Comparison of ENCODE assay signal across 8 mouse cellular contexts in genomic region chr19:42089103-42089747, GRCm38 (mm10). TPM values are rescaled to one million over a fixed set of nuclear protein-coding genes. Genes with fewer than 3 reads are reported as not detected.
DNase-seq lines count a peak whose midpoint lies in the region; ATAC-seq and TF ChIP-seq lines count a peak whose summit lies in the region.

No protein-coding gene starts in this region.

- intact Hi-C loops in heart, postnatal 36 days (cut with DNase I), result loop anchor here (5.0 kb wide), 1 partner anchor 112 kb away; no protein-coding TSS in a partner anchor

- H3K27me3 ChIP-seq in E14TG2a.4 (ENCODE audit: insufficient read depth, low read length), result no peaks in the 10 kb centered on the region
- no peaks in the 10 kb centered on the region for H3K27me3 ChIP-seq in forebrain, embryonic 16.5 days (replicated peaks; ENCODE audit: control insufficient read depth, insufficient read depth, low read length)
- H3K27me3 ChIP-seq in lung, embryonic 14.5 days (ENCODE audit: insufficient read depth, low read length), result no peaks in the 10 kb centered on the region
- H3K27me3 ChIP-seq in neural tube, embryonic 15.5 days (replicated peaks), result no peaks in the 10 kb centered on the region
- peaks cover 6% of the 10 kb centered on the region; the same call in 1 of the 2 replicates for H3K27me3 ChIP-seq in thymus, adult 2 months (ENCODE audit: control insufficient read depth, insufficient read depth, low read length)

- TF ChIP-seq POLR2A in thymus, adult 2 months (IDR thresholded peaks at IDR 0.05; ENCODE audit: control insufficient read depth, extremely low read depth, insufficient read depth, low read length, poor library complexity), result no peak

- H3K4me2 ChIP-seq in forebrain, embryonic 16.5 days (ENCODE audit: low read length), result peak overlapping the region; percentile 93
- H3K4me2 ChIP-seq in lung, embryonic 14.5 days, result peak overlapping the region; percentile 71
- H3K4me2 ChIP-seq in neural tube, embryonic 15.5 days, result peak overlapping the region; percentile 85

- H3K9ac ChIP-seq in forebrain, embryonic 16.5 days (replicated peaks; ENCODE audit: low read depth, low read length), result peak overlapping the region; percentile 53; the same call in 1 of the 2 replicates
- no peak overlapping the region; the same call in 1 of the 2 replicates for H3K9ac ChIP-seq in lung, embryonic 14.5 days
- peak overlapping the region; percentile 47 for H3K9ac ChIP-seq in neural tube, embryonic 15.5 days (replicated peaks)

- peaks cover 59% of the 10 kb centered on the region for H3K4me1 ChIP-seq in E14TG2a.4 (replicated peaks; ENCODE audit: low read depth, low read length)
- H3K4me1 ChIP-seq in forebrain, embryonic 16.5 days (replicated peaks; ENCODE audit: control insufficient read depth, insufficient read depth, low read length), result peaks cover 31% of the 10 kb centered on the region
- H3K4me1 ChIP-seq in lung, embryonic 14.5 days (ENCODE audit: insufficient read depth), result peaks cover 3% of the 10 kb centered on the region
- H3K4me1 ChIP-seq in neural tube, embryonic 15.5 days, result peaks cover 45% of the 10 kb centered on the region
- peaks cover 9% of the 10 kb centered on the region for H3K4me1 ChIP-seq in thymus, adult 2 months (replicated peaks; ENCODE audit: control insufficient read depth, insufficient read depth, low read length)

- no peak for TF ChIP-seq CTCF in E14TG2a.4 (conservative IDR thresholded peaks at IDR 0.05; ENCODE audit: low read length)
- TF ChIP-seq CTCF in layer of hippocampus, adult 2 months (conservative IDR thresholded peaks at IDR 0.05), result no peak
- no peak; the same call in 1 of the 2 replicates for TF ChIP-seq CTCF in lung, embryonic 14.5 days (IDR thresholded peaks at IDR 0.05; ENCODE audit: low read depth)
- TF ChIP-seq CTCF in thymus, adult 2 months (IDR thresholded peaks at IDR 0.05; ENCODE audit: borderline replicate concordance, control insufficient read depth, extremely low read depth, insufficient read depth, low read length, poor library complexity), result no peak

- H3K4me3 ChIP-seq in E14TG2a.4 (replicated peaks; ENCODE audit: low read length), result peak overlapping the region; percentile 93
- H3K4me3 ChIP-seq in forebrain, embryonic 16.5 days (replicated peaks; ENCODE audit: low read length), result peak overlapping the region; percentile 83; the same call in 1 of the 2 replicates
- H3K4me3 ChIP-seq in layer of hippocampus, adult 2 months, result peak overlapping the region; percentile 74
- H3K4me3 ChIP-seq in lung, embryonic 14.5 days (ENCODE audit: low read depth, low read length), result peak overlapping the region; percentile 92
- peak overlapping the region; percentile 99 for H3K4me3 ChIP-seq in neural tube, embryonic 15.5 days (replicated peaks)
- H3K4me3 ChIP-seq in thymus, adult 2 months (ENCODE audit: control insufficient read depth, insufficient read depth, low read length), result no peak overlapping the region

- no peaks in the 10 kb centered on the region for H3K9me3 ChIP-seq in E14TG2a.4 (ENCODE audit: low read length)
- no peaks in the 10 kb centered on the region for H3K9me3 ChIP-seq in forebrain, embryonic 16.5 days (ENCODE audit: control insufficient read depth, low read length)
- H3K9me3 ChIP-seq in lung, embryonic 14.5 days (ENCODE audit: low read depth, low read length), result no peaks in the 10 kb centered on the region
- H3K9me3 ChIP-seq in neural tube, embryonic 15.5 days (replicated peaks), result no peaks in the 10 kb centered on the region

- peak; percentile 39 for DNase-seq in c-Kit-positive CD71-positive TER-119-positive erythroid progenitor cells, embryonic 14.5 days (ENCODE audit: low spot score)
- DNase-seq in heart, postnatal 36 days, result peak; percentile 62
- peak; percentile 31 to 48 for DNase-seq in layer of hippocampus, adult 2 months (ENCODE audit: low spot score in 2 of 2)
- peak; percentile 73 for DNase-seq in lung, embryonic 14.5 days
- peak; percentile 77 for DNase-seq in thymus, adult 2 months

- WGBS in forebrain, embryonic 16.5 days, result 27% methylated on average over 14 of the region's 14 CpGs
- 19% methylated on average over 14 of the region's 14 CpGs for WGBS in lung, embryonic 14.5 days
- WGBS in neural tube, embryonic 15.5 days, result 21% methylated on average over 14 of the region's 14 CpGs
- 11% methylated on average over 14 of the region's 14 CpGs for WGBS in thymus, adult 2 months

- peaks cover 17% of the 10 kb centered on the region for H3K36me3 ChIP-seq in E14TG2a.4 (ENCODE audit: insufficient read depth, low read length)
- H3K36me3 ChIP-seq in forebrain, embryonic 16.5 days (ENCODE audit: control insufficient read depth, insufficient read depth), result 0 out of 2 replicates have a peak, but pooled peaks cover 2% of the 10 kb centered on the region
- peaks cover 4% of the 10 kb centered on the region; the same call in 1 of the 2 replicates for H3K36me3 ChIP-seq in lung, embryonic 14.5 days (ENCODE audit: insufficient read depth)
- peaks cover 5% of the 10 kb centered on the region; the same call in 1 of the 2 replicates for H3K36me3 ChIP-seq in neural tube, embryonic 15.5 days
- no peaks in the 10 kb centered on the region for H3K36me3 ChIP-seq in thymus, adult 2 months (ENCODE audit: control insufficient read depth, insufficient read depth, low read length)

- peak overlapping the region; percentile 83 for H3K27ac ChIP-seq in forebrain, embryonic 16.5 days (ENCODE audit: low read length)
- peak overlapping the region; percentile 83 for H3K27ac ChIP-seq in layer of hippocampus, adult 2 months
- peak overlapping the region; percentile 85 for H3K27ac ChIP-seq in lung, embryonic 14.5 days (ENCODE audit: low read depth)
- H3K27ac ChIP-seq in neural tube, embryonic 15.5 days (replicated peaks), result peak overlapping the region; percentile 85
- peak overlapping the region; percentile 71 for H3K27ac ChIP-seq in thymus, adult 2 months (ENCODE audit: control insufficient read depth, insufficient read depth, low read length)

- no peak for ATAC-seq in forebrain, embryonic 16.5 days
- no peak for ATAC-seq in lung, embryonic 14.5 days (ENCODE audit: insufficient read depth)
- no peak for ATAC-seq in neural tube, embryonic 15.5 days (ENCODE audit: low FRiP score)

RNA-seq across cellular contexts. Expression of gene Pi4k2a, which starts 1.0 kb away (rescaled TPM):
- polyA plus RNA-seq in forebrain, embryonic 16.5 days (2015; fragmentation: Nextera tagmentation; extraction: Ambion mirVana), result 28.8 and 31.9 TPM in 2 replicates
- total RNA-seq in heart, postnatal 36 days (2021), result 10 to 100 TPM; 19.6 to 25.4 TPM
- 10 to 100 TPM; 62.5 to 68.2 TPM for total RNA-seq in layer of hippocampus, adult 2 months (2021)
- polyA plus RNA-seq in lung, embryonic 14.5 days (2014; fragmentation: Nextera tagmentation; extraction: Ambion mirVana), result 32.8 and 34.3 TPM in 2 replicates
- polyA plus RNA-seq in neural tube, embryonic 15.5 days (2015; fragmentation: Nextera tagmentation; extraction: Ambion mirVana), result 31.0 and 33.5 TPM in 2 replicates
- 36.8 and 42.2 TPM in 2 replicates for polyA plus RNA-seq in thymus, adult 2 months (2012; rRNA removed)

RNA-seq across cellular contexts. Expression of gene Morn4, which starts 3.1 kb away (rescaled TPM):
- polyA plus RNA-seq in forebrain, embryonic 16.5 days (2015; fragmentation: Nextera tagmentation; extraction: Ambion mirVana), result 181 and 182 TPM in 2 replicates
- total RNA-seq in heart, postnatal 36 days (2021), result 1 to 10 TPM; 2.5 to 2.9 TPM
- 10 to 100 TPM; 65.6 to 67.0 TPM for total RNA-seq in layer of hippocampus, adult 2 months (2021)
- polyA plus RNA-seq in lung, embryonic 14.5 days (2014; fragmentation: Nextera tagmentation; extraction: Ambion mirVana), result 24.8 and 25.0 TPM in 2 replicates
- 99.6 and 116 TPM in 2 replicates for polyA plus RNA-seq in neural tube, embryonic 15.5 days (2015; fragmentation: Nextera tagmentation; extraction: Ambion mirVana)
- polyA plus RNA-seq in thymus, adult 2 months (2012; rRNA removed), result 0.98 and 1.1 TPM in 2 replicates

RNA-seq across cellular contexts. Expression of gene 4933411K16Rik, which starts 37.2 kb away (rescaled TPM):
- polyA plus RNA-seq in forebrain, embryonic 16.5 days (2015; fragmentation: Nextera tagmentation; extraction: Ambion mirVana), result not detected in 2 replicates
- total RNA-seq in heart, postnatal 36 days (2021), result not detected
- total RNA-seq in layer of hippocampus, adult 2 months (2021), result 1 to 10 TPM; 1.6 to 1.9 TPM
- polyA plus RNA-seq in lung, embryonic 14.5 days (2014; fragmentation: Nextera tagmentation; extraction: Ambion mirVana), result 0.18 TPM in 1 of 2 replicates, not detected in the other
- polyA plus RNA-seq in neural tube, embryonic 15.5 days (2015; fragmentation: Nextera tagmentation; extraction: Ambion mirVana), result not detected in 2 replicates
- 0.27 TPM in 1 of 2 replicates, not detected in the other for polyA plus RNA-seq in thymus, adult 2 months (2012; rRNA removed)

RNA-seq across cellular contexts. Expression of gene Avpi1, which starts 39.6 kb away (rescaled TPM):
- polyA plus RNA-seq in forebrain, embryonic 16.5 days (2015; fragmentation: Nextera tagmentation; extraction: Ambion mirVana), result 7.4 and 7.5 TPM in 2 replicates
- 10 to 100 TPM; 11.0 to 11.3 TPM for total RNA-seq in heart, postnatal 36 days (2021)
- 10 to 100 TPM; 18.0 to 20.7 TPM for total RNA-seq in layer of hippocampus, adult 2 months (2021)
- polyA plus RNA-seq in lung, embryonic 14.5 days (2014; fragmentation: Nextera tagmentation; extraction: Ambion mirVana), result 44.3 and 51.6 TPM in 2 replicates
- polyA plus RNA-seq in neural tube, embryonic 15.5 days (2015; fragmentation: Nextera tagmentation; extraction: Ambion mirVana), result 11.1 and 14.2 TPM in 2 replicates
- polyA plus RNA-seq in thymus, adult 2 months (2012; rRNA removed), result 13.0 and 15.9 TPM in 2 replicates

RNA-seq across cellular contexts. Expression of gene Hoga1, which starts 43.8 kb away (rescaled TPM):
- polyA plus RNA-seq in forebrain, embryonic 16.5 days (2015; fragmentation: Nextera tagmentation; extraction: Ambion mirVana), result 0.66 and 0.82 TPM in 2 replicates
- 1 to 10 TPM; 1.4 to 1.7 TPM for total RNA-seq in heart, postnatal 36 days (2021)
- 1 to 10 TPM; 7.4 to 8.6 TPM for total RNA-seq in layer of hippocampus, adult 2 months (2021)
- polyA plus RNA-seq in lung, embryonic 14.5 days (2014; fragmentation: Nextera tagmentation; extraction: Ambion mirVana), result 1.2 and 1.6 TPM in 2 replicates
- 1.7 and 1.8 TPM in 2 replicates for polyA plus RNA-seq in neural tube, embryonic 15.5 days (2015; fragmentation: Nextera tagmentation; extraction: Ambion mirVana)
- polyA plus RNA-seq in thymus, adult 2 months (2012; rRNA removed), result 0.84 and 1.2 TPM in 2 replicates

Comparison
In these comparisons a context has a peak if more than half of its experiments do, and no peak if none do; other contexts are left out.
1. RNA of gene Morn4, which starts 3.1 kb away (polyA plus RNA-seq): 181 to 182 TPM in forebrain, embryonic 16.5 days, 99.6 to 116 TPM in neural tube, embryonic 15.5 days and 24.8 to 25.0 TPM in lung, embryonic 14.5 days; 0.98 to 1.1 TPM in thymus, adult 2 months; every median in the first group is over 10 times any median in the second.
2. Peak in every context shown above with its lines, with median percentiles within 50 percentile points of each other: DNase-seq, H3K27ac ChIP-seq and H3K4me2 ChIP-seq.